Mouse (Mus musculus) gastrocnemius, adult 8-10 months (tissue): ENCODE results near the gene Obsl1. TPM values are rescaled to one million over a fixed set of nuclear protein-coding genes. Genes with fewer than 3 reads are reported as not detected.
A peak's percentile ranks its signal among the peaks of the same experiment; 100 is the strongest.

Source experiments
- DNase-seq, 2 experiments: peaks; one replicate each; pipeline ENCODE4 v3.0.0; 2022; ENCODE audit warnings: low spot score in 2 of 2
- total RNA-seq, 4 experiments: library from RNA; stranded (reverse); gene quantifications; 2 replicates each; pipeline ENCODE4 v1.2.4; 2022

Obsl1 gene
- total RNA-seq, 4 experiments from 2014 or later: 22.2 to 38.4 (median 28.3) TPM

DNA sequence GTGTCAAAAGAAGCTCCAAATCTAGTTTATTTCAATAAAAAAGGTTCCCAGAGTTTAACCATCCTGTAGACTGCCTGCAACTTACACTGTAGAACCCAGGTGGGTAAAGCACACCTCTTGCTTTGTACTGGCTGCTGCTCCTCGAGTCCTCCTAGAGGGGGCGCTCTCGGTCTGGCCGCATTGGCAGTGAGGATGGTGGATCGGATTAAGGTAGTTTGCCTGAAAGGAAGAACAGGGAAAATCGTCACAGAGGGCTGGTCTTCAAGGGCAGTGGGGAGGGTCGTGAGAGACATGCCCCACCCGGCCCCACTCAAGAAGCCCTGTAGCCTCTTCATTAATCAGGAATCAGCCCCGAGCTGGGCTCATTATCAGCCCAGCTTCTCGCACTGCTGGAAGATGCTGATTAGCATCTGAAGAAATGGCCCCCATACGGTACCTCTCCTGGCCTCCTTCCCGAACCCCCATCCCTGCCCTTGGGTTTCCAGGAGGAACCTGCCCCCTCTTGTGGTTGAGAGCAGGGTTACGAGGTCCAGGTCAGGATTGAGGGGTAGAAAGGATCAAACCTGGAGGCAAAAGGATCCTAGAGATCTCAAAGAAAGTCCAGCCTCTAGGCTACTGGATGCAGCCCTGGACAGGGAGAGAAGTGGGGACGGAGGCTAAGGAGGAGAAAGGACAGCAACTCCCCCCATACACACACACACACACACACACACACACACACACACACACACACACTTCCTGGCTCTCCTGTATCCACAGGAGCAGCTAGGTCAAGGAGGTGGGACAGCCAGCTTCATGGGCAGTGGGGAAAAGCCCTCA, 49.3 kb downstream of the Obsl1 start:
- no peak for DNase-seq

DNA sequence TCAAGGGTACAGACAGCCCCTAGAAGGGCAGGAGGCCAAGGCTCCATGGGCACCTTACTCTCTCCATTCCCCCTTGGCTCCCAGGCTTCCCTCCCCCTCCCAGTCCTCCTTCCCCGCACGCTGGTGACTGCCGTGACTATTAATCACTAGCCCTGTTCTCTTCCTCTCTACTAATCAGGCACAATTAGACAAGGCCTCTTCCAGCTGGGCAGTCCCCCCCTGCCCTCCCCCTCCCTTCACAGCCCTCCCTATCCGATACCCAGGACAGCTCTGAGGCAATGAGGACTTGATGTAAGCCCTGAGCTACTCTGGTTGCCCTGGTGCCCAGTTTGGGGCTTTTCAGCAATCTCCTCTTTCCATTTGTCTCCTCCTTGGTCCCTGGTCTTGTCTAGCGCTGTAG, 50.3 kb downstream of the Obsl1 start:
- no peak for DNase-seq

DNA sequence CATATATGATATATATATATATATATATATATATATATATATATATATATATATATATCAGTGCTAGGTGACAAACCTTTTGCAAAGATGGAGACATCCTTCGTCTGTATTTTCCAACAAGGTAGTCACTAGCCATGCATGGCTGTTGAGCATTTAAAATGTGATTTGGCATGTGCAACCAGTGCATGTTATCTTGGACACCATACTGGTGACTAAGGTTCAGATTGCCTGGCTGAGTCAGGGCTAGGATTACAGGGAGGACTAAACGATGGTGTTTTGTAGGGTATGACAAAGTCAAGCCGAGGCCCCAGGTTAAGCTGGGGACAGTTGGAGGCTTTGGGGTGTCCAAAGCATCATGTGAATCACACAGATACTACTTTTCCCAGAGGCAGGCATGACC, 50.8 kb downstream of the Obsl1 start:
- no peak for DNase-seq

DNA sequence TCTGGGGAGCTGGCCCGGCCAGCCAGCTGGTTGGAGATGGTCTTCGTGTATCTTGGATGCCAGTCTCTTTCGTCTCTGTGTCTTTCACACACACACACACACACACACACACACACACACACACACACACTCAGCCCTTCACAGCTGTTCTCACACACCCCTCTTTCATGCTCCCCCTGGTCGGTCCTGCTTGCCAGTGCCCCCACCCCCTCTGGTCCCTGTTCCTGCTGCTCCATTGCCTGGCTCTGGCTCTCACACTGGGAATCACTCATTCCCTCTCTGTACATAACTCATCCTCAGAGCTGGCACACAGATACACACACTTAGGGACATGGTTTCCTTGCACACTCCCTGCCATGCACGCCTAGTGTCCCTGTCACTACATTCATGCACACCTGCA, 54.4 kb downstream of the Obsl1 start:
- DNase-seq: no peak

DNA sequence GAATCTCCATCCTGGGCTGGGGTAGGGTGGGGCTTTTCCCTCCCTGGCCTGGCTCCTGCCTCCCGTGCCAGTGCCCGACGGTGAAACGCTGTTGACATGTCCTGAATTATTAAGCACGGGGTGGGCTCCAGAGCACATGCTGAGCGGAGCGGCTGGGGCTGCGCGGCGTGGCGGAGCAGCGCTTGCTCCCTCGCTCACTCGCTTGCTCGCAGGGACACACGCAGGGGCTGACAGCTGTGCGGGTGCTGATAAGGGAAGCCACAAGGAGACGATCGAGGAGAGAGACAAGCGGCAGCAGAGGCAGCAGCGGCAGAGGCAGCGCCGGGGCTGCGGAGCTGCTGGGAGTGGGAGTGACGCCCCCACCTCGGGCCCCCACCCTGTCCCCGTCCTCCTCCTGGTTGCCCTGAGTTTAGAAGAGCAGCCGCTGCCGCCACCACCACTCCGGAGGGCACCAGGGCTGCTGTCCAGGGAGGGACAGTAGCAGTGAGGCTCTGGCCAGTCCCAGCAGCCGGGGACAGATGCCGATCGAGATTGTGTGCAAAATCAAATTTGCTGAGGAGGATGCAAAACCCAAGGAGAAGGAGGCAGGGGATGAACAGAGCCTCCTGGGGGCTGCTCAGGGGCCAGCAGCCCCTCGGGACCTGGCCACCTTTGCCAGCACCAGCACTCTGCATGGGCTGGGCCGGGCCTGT, 55.8 kb downstream of the Obsl1 start, which contains the start of gene Asic4:
Asic4 (plus strand) TSS at position 123 of the 692 bp plus-strand sequence.
- DNase-seq: no peak

DNA sequence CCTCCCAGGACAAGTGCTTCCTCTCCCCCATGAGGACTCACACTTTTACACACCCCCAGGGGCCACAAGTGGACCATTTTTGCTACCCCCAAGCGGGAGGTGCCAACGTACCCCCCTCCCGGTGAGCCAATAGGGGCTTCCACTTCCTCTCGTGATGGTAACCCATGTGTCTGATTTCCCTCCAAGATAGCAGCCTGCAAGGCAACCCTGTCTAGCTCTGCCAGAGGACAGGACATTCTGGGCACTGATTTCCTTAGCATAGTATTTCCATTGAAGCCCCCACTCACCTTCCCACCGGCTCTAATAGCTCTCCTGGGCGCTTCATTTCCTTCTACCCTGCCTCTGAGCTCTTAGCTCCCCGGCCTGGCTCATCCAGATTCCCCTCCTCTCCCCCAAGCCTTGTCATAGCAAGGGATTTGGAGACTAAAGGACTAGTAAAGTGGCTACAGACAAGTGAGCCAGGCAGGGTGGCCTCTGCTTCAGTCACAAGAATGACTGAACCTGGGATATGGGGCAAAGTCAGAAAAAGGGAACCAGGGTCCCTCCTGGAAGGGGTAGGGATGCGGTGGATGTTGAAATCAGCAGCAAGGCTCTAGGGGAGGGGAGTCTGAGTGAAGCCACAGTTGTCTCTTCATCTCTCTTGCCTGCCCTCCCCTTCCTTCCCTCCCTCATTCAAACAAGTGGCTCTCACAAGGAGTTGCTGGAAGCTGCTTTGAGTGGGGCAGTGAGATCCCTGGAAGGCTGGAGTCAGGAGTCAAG, 56.7 kb downstream of the Obsl1 start:
- no peak for DNase-seq

DNA sequence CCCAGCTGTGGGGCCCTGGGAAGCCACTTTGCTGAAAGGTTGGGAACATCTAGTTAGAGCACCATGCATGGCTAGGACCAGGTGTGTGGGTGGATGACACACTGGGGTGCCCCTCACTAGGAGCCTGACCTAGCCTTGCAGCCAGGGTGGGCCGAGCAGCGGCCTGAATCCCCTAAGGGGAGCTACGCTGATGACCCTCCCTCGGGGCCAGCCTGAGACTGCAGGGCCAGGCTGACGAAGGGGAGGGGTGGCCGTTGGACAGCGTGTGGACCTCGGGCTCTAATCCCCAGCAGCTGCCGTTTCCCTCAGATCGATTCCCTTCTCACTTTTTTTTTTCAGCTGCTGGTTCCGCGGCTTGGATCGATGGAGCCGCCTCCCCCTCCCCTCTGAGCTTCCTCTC, 57.3 kb downstream of the Obsl1 start:
- no peak for DNase-seq

DNA sequence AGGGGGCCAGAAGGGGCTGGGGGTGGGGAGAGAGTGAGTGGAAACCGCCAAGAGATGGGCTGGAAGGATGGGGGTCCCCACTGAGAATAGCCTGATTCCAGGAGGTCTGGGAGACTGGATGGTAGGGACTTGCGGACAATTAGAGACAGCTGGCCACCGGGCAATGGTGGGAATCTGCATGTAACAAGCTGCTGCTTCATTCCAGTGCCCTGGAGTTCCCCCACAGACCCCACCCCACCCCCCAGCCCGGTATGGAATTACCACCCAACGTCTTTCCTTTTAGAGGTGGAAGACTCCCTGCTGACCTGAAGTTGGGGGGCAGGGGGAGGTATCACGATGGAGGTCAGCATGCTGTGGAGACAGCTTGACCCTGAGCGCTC, 58.2 kb downstream of the Obsl1 start:
- no peak for DNase-seq

DNA sequence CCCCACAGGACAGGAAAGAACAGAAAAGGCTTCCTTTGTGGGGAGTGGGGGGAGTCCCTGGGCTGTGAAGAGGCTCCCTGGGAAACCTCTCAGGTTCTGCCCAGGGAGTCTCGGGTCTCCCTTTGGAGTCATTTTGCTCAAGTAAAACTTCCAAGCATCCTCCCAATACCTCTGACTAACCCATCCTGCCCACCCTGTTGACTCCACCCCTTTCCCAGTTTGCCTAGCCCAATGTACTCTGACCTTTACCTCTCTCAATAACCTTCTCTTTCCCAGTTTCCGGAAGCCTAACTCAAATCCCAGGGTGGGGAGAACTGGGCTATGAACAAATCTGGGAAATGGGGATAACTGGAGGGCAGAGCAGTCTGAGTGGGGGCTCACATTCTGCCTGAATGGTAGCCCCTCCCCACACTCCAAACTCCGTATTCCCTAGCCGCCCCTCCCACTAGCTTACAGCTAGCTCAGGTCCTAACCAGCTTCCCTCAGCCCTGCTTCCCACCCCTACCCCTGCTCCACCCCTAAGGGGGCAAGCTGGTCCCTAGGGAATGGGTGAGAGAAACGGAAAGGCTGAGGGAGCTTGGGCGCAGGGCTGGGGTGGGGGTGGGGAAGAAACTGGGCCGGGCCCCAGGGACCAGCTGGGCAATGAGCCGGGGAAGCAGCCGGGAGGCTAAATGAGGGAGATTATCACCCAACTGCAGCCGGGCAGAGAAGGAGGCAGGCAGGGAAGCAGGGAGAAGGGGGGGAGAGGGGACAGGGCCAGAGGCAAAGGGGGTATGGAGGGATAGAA, 58.8 kb downstream of the Obsl1 start:
- no peak for DNase-seq

DNA sequence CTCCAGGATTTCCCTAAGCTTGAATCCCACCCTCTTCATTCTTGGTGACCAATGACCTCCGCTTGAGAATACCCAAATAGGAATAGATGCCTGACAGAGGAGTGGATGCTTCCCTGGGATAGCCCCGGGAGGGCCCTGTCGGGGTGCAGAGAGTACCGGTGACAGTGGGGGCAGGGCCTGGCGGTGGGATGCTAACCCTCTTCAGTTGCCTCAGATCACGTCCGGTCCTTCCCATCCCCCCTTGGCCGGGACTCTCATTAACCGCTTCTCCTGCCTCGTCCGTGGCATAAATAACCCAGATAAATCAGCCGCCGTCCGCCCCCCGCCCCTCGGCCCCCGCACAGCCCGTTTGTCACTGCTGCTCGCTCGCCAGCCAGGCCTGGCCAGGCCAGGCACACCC, 59.6 kb downstream of the Obsl1 start:
- no peak for DNase-seq

DNA sequence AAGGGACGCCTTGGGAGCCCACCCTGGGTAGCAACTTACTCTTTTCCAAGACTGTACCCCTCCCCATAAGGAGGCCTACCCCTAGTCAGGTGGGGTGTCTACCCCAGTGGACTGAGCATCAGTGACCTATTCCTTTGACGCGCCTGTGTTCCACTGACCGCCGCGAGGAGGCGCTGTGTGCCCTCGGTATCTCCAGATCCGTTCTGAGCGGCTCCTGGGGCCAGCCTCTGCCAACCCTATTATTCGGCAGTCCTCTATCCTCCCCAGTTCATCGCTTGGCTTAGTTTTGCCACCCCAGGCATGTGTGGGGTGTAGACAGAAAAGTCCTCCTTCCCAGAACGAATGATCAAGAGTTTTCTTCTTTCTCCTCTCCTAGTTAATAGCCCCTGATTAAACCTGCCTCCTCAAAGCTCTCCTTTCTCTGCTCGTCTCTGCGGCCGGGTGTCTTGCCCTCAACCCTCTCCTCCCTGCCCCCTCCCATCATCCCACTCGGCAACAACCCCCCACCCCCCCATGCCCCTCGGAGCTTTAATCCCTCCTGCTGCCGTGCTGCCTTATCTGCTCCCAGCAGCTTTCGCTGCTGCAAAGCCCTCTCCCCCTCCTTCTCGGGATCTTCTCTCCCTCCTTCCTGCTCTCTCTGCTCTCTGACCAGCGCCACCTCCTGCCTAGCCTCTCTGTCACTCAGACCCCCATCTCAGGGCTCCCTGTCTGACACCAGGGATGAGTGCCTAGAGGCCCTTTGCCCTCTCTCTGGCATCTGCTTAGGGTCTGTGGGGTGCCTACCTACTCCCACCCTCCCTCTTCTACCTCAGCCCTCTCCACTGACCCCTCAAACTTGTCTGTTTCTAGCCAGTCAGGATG, 60.3 kb downstream of the Obsl1 start:
- peak; percentile 65 to 66 for DNase-seq

DNA sequence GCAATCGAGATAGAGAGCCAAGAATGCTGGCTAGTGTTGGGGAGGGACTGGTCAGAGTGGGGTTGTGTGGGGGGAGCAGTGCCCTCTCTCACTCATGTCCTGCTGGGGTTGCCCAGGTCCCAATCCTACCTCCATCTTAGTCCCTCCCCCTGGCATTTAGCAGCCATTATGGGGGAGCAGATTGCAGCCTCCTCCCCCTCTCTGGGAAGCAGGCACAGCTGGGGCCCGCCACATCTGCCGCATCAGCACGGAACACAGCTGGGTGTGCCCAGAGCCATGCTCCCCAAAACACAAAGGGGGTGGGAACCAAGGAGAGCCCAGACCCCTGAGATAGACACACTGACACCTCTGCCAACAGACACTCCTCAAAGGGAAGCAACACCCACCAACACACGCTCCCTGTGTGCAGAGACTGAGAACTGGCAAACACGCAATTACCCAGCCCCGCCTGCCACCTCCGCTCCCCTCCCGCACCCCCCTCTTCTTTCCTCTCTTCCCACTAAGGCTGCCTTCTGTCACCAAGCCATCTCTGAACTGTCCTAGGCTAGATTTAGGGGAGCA, 61.0 kb downstream of the Obsl1 start:
- no peak for DNase-seq

DNA sequence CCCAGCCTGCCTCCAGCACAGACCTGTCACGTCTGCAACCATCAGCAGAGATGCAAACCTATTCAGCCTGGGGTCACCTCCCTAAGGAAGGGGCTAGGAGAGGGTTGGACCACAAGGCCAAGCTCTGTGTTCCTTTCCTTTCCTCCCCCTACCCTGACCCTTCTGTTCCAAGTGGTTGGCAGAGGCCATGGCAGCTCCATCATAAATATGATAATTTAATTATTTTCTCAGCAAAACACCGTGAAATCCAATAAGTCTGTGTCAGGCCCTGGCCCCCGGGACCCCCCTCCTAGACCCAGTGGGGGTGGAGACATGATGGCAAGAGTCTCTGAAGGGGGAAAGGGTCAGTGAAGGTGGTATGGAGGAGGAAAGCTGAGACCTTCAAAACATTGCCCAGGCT, 62.0 kb downstream of the Obsl1 start:
- no peak for DNase-seq

DNA sequence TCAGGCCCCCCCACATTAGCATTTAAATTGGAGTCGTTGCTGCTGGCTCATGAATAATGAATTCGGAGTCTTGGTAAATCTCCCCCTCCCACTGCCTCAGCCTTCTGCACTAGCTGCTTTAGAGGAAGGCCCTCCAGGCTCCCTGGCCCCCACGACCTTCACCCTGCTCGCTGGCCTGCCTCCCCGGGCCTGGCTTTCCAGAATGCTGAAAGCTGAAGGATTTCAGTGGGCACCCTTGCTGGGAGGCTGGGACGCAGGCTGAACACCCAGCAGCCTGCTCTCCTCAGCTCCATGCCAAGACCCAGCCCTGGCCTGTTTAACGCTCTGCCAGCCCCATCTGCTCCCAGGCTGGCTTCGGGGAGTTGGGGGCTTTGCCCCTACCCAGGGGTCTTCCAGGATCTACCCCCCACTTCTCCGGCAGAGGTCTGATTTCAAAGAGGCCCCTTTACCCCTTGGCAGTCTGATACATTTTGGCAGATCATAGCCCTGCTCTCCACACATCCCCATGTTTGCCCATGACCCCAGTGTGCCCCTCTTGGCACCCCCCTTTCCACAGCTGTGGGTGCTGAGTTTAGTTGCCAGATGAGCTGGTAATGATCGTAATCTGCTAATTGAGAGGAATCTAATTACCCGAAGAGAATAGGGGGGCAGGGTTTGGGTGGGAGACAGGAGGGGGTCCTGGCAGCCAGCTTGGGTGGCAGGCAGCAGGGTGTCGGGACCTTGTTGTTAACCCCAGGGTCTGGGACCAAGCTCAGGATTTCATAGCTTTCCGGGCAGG, 62.8 kb downstream of the Obsl1 start:
- DNase-seq: no peak

DNA sequence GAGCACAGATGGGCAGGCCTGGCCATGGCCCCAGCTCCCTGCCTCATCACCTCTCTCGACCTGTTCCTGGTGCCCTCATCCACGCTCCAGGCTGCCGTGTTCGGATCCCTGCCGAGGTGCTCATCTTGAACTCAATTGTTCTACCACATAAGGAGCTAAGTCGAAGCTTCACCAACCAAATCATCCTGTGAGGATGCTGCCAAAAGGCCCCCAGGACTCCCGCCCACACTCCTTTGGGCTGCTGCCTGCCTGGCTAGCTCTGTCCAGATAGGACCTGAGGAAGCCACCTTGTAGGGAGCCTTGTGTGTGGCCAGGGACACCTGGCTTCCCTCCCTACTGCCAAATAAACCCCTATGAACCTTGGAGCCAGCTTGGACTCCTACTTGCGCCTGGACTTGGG, 63.4 kb downstream of the Obsl1 start:
- DNase-seq: no peak

DNA sequence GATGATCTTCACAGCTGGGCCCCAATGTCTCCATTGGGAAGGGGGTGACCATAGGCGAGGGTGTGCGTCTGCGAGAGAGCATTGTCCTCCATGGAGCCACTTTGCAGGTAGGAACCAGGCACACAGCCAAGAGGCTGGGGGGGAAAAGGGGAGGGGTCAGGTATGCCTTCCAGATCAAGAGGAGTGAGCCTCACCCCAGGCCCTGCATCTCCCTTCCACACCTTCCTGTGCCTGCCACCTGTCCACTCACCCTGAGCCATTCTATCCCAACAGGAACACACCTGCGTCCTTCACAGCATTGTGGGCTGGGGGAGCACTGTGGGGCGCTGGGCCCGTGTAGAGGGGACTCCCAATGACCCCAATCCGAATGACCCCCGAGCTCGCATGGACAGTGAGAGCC, 64.1 kb downstream of the Obsl1 start:
- DNase-seq: no peak

DNA sequence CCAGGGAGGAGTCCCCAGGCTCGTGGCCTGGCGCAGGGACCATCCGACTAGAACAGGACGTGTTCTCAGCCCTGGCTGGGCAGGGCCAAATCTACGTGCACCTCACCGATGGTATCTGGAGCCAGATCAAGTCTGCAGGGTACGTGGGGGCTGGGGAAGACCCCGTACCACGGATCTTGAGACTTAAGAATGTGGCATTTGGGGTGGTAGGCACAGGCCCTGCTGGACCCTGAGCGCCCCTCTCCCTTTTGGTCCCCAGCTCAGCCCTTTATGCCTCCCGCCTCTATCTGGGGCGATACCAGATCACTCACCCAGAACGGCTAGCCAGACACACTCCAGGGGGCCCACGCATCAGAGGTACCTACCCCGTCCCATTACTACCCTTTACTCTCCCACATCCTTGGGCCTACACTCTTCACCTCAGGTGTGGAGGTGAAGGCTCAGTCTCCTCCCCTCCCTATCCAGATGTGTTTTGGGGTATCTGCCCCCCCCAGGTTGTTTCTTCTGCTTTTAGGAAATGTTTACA, 64.7 kb downstream of the Obsl1 start:
- DNase-seq: no peak

DNA sequence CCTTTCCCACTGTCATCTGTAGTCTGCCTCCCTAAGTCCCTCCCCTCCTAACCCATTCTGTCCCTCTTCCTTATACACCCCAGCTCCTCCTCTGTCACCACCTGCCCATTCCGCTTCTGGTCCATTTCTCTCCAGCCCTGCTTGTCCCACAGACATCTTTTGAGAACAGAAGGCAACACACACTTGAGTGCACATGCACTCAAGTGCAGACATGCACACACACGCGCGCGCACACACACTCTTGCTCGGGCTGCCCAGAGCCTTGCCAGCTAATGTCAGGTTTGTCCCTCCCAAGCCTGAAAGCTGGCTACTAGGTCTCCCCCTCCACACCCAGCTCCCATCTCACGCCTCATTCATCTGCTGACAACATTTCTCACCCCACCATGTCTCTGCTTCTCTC, 65.6 kb downstream of the Obsl1 start:
- DNase-seq: no peak

DNA sequence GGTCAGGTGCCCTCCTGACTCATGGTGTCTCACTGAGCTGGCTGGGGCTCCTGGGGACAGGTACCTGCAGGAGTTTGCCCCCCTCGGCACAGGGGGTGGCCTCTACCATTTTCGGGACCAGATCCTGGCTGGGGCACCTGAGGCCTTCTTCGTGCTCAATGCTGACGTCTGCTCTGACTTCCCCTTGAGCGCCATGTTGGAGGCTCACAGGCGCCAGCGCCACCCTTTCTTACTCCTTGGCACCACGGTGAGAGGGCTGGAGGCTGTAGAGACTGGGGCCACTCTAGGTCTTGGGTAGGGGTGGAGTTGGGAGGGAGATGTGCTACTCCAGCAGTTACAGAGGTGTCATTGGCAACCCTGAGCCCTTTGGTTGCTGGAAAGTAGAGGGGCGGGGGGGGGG, 67.5 kb downstream of the Obsl1 start:
- DNase-seq: no peak
